Mouse (Mus musculus) adrenal gland, adult 18-20 months (tissue): ENCODE results near the gene Mcoln3. TPM values are rescaled to one million over a fixed set of nuclear protein-coding genes. Genes with fewer than 3 reads are reported as not detected.
A peak's percentile ranks its signal among the peaks of the same experiment; 100 is the strongest.

Experiments used
- DNase-seq, 2 experiments: peaks; one replicate each; pipeline ENCODE4 v3.0.0; 2021 to 2022; ENCODE audit warnings: low spot score in 2 of 2
- total RNA-seq, 2 experiments: library from RNA; stranded (reverse); gene quantifications; 1 replicate in 1 of 2; 2 replicates in 1 of 2; pipeline ENCODE4 v1.2.3; 2021

The Mcoln3 gene
- total RNA-seq, 2 experiments from 2014 or later, result not detected

DNA sequence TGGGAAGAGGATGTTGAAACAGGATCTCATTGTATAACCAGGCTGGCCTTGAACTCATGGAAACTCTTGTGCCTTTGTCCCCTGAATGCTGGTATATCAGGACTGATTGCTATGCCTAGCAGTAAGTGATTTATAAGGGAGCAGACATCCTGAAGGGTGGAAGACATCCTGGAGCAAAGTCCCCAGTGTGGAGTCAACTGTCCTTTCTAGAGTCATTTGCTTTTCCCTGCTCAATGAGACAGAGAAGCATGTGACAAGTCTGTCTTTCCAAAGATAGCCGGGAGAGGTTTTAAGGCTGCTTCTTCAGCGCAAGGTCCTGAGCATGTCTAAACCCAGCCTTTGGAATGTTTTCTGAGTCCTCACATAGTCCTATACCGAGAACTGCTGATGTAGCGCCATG lies 52.1 kb downstream of the Mcoln3 start:
- no peak for DNase-seq

DNA sequence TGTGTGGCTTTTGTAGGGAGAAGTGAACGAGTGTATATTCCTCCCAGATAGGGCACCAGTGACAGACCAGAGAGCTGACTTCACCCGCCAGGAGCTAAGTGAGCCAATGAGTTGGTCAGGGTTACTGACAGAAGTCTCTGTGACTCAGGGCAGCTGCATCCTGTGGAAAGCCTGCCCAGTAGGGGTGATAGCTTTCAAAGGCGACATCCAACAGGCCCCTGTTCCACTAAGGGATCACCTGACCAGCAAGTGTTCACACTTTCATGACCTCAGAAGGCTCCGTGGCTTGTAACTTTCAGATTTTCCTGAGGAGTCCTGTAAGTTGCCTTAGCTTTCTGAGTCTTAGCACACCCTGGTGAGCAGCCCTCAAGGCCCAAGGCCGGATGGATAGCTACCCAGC lies 55.8 kb downstream of the Mcoln3 start:
- no peak for DNase-seq

DNA sequence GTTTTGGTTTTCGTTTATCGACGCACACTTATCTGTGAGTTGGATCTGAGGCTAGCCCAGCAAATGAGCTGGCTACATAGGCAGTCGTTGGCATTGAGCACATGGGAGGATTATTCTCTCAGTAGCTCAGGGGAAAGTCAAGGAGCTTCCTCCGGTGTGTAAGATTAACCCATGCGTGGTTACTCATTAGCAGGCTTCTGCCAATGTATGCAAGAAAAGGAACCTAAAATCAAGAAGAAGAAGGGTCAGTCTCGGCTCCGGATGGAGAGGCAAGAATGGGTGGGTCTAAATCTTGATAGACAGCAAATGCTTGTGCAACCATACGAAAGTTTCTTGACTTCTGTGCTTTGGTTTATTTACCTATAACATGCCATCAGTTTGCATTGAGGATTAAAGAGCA lies 57.0 kb downstream of the Mcoln3 start:
- DNase-seq, result no peak

DNA sequence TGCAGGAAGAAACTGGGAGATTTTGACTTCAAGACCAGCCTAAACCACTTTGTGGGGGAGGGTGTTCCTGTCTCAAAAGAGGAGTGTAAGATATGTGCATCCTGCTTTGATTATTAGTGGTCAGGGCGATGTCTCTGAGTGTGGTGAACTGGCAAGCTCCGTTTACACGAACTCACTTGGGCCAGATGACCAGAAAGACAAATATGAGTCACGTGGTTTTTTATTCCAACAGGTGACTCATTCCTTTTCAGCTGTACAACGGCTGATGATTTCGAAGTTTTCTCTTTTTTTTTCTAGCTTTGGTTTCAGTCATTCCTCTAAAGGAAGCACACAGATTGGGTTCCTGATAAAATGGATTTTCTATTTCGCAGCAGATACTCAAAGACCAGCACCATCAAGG lies 60.0 kb downstream of the Mcoln3 start:
- no peak for DNase-seq

- DNase-seq, result peak; percentile 66 to 82
Measured at GRCm38 (mm10) chr3:146177748-146178582, 60.7 kb downstream of the Mcoln3 start.

- DNase-seq, result no peak
Measured at GRCm38 (mm10) chr3:146180341-146180740, 63.1 kb downstream of the Mcoln3 start.

DNA sequence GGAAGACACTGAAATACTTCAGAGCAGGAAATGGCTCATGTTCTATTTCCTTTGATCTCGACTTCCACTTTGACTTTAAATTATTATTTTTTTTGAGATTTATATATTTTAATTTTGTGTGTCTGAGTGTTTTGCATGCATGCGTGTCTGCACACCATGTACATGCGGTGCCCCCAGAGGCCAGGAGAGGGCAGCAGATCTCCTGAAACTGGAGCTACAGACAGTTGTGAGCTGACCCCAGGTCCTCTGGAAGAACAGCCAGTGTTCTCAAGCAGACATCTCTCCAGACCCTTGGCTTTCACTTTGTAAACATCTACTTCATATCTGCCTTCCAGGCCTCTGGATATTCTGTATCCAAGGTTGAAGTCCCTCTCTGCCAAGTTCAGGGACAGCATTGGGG lies 63.7 kb downstream of the Mcoln3 start:
- DNase-seq, result peak; percentile 28 to 55

DNA sequence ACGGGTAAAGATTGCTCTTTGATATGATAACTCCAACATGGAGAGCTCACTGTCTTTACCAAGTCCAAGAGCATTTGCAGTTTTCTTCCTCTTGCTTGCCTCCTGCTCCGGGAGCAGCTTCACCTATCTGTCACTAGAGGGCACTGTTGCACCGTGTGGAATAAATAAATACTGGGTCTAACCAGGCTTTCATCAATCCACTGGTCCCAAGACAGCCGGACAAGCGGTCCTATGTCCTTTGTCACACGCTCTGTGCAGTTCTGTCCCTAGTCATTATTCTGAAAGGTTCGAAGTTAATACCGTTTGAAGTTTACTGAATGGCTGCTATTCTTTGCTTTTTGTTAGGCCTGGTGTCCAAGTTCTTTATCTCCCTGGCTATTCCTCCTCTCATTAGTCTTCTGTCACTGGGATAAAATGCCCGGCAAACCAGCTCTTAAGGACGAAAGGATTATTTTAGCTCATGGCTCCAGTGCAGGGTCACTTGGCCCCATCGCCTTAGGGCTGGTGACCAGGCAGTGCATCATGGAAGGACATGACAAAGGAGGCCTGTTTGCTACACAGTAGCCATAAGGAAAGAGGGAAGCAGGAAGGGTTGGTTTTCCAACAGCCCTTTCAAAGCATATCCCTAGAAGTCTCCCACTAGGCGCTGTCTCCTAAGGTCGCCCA lies 67.9 kb downstream of the Mcoln3 start:
- DNase-seq, result peak; percentile 42 to 52

GRCm38 (mm10) chr3:146186033-146186432 lies 68.8 kb downstream of the Mcoln3 start:
- DNase-seq, result no peak

DNA sequence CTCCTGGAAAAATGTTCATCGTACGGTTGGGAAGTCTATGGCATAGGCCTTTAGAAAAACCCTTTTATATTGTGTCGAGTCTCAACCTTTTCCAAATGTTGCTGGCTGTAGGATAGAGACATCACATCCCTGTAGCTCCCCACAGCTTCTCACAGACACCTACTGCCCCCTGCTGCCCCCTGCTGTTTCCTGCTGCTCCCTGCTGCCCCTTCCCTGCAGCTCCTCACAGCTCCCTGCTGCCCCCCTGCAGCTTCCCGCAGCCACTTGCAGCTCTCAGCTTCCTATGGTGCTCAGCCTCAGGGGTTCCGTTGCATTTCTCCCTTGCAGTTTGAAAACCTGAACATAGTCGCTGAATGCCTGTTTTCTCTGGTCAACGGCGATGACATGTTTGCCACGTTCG lies 72.7 kb downstream of the Mcoln3 start:
- no peak for DNase-seq

Other genes starting within 250 kb of the Mcoln3 start
- gene Bcl10, start 194.6 kb upstream of the Mcoln3 start, total RNA-seq, result 10 to 100 TPM; 22.3 to 24.9 TPM
- gene 2410004B18Rik, start 179.4 kb upstream of the Mcoln3 start, total RNA-seq, result 10 to 100 TPM; 21.2 to 23.1 TPM
- gene Syde2, start 129.6 kb upstream of the Mcoln3 start, total RNA-seq, result 1 to 10 TPM; 4.4 to 5.1 TPM
- not detected for gene Wdr63, start 9.3 kb upstream of the Mcoln3 start, total RNA-seq
- under 1 TPM in 1 of 2 experiments, not detected in 1; 0.35 TPM for gene Mcoln2, start 32.4 kb downstream of the Mcoln3 start, total RNA-seq
- gene Lpar3, start 103.5 kb downstream of the Mcoln3 start, total RNA-seq, result not detected